Mouse (Mus musculus) midbrain, embryonic 16.5 days (tissue): ENCODE results near the gene Wap. TPM values are rescaled to one million over a fixed set of nuclear protein-coding genes. Genes with fewer than 3 reads are reported as not detected.

Source experiments
- ATAC-seq: fragments of 200-750 bp; cut with Nextera tagmentation; 2 replicates; pipeline ENCODE4 v1.8.0; 2017; ENCODE audit warnings: moderate TSS enrichment
- H3K27ac ChIP-seq: fragments of 300-500 bp; sonication (generic); 2 replicates; pipeline ENCODE4 v1.5.1; 2014; ENCODE audit warnings: mild to moderate bottlenecking, low read length, mixed read lengths
- H3K27me3 ChIP-seq: fragments of 300-500 bp; sonication (generic); 2 replicates; pipeline ENCODE4 v1.6.1; 2014; ENCODE audit warnings: low read depth, low read length, mixed read lengths; ENCODE audit not compliant: control insufficient read depth, insufficient read depth
- H3K36me3 ChIP-seq: fragments of 300-500 bp; sonication (generic); 2 replicates; pipeline ENCODE4 v1.6.1; 2014; ENCODE audit warnings: mild to moderate bottlenecking, low read length, moderate library complexity, mixed read lengths; ENCODE audit not compliant: control insufficient read depth, insufficient read depth
- H3K4me1 ChIP-seq: fragments of 300-500 bp; sonication (generic); 2 replicates; pipeline ENCODE4 v1.6.1; 2014; ENCODE audit warnings: mild to moderate bottlenecking, low read length, mixed read lengths; ENCODE audit not compliant: control insufficient read depth, insufficient read depth
- H3K4me2 ChIP-seq: fragments of 300-500 bp; sonication (generic); 2 replicates; pipeline ENCODE4 v1.6.1; 2014; ENCODE audit warnings: mild to moderate bottlenecking, low read length, mixed read lengths
- H3K4me3 ChIP-seq: fragments of 300-500 bp; sonication (generic); 2 replicates; pipeline ENCODE4 v1.5.1; 2014; ENCODE audit warnings: low read depth, mild to moderate bottlenecking, low read length, moderate library complexity, mixed read lengths
- H3K9ac ChIP-seq: fragments of 300-500 bp; sonication (generic); 2 replicates; pipeline ENCODE4 v1.6.1; 2014; ENCODE audit warnings: low read depth, low read length, mixed read lengths
- H3K9me3 ChIP-seq: fragments of 300-500 bp; sonication (generic); replicated peaks from 2 replicates; pipeline ENCODE4 v1.6.1; 2014; ENCODE audit warnings: mild to moderate bottlenecking, low read length, mixed read lengths; ENCODE audit not compliant: control insufficient read depth, poor library complexity, severe bottlenecking
- WGBS: fragments of 180-500 bp; shearing (Covaris S2); extraction: QIAGEN DNeasy Blood & Tissue Kit; methylation state at CpG from one replicate; pipeline ENCODE4 v1.1.7; 2014; 5-methylcytosine and 5-hydroxymethylcytosine counted together
- polyA plus RNA-seq: library from polyadenylated mRNA; unstranded; fragments of >200 nt; fragmentation: Nextera tagmentation; extraction: Ambion mirVana; gene quantifications from 2 replicates; pipeline ENCODE4 v1.2.1, GENCODE M21; 2015

Gene Wap
- polyA plus RNA-seq, 1 experiment from 2014 or later: not detected

DNA sequence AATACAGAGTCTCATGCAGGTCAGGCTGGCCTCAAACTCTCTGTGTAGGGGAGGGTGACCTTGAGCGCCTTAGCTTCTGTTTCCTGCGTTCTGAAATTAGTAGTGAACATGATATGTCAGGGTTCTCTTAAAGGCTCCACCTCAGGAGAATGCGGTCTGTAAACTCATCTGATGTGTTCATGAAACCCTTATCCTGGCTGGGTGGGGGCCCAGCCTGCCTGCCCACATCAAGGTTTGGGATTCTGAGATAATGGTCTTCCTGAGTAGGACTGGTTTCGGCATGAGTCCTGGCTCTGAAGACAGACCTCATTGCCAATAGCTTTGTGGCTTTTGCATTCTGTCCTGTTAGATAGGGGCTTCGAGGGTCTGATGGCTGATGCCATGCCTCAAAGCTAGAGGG, 43.1 kb downstream of the Wap start:
- Histone ChIP-seq H3K27me3 (no peaks in the 10 kb centered on the region), H3K4me1 (peaks cover 21% of the 10 kb centered on the region), H3K9ac (no peak overlapping the region), H3K4me2 (no peak overlapping the region), H3K4me3 (no peak overlapping the region), H3K9me3 (no peaks in the 10 kb centered on the region), H3K27ac (no peak overlapping the region), H3K36me3 (peaks cover 29% of the 10 kb centered on the region)
- ATAC-seq: no peak
- 90% methylated on average over 5 of the region's 5 CpGs for WGBS

- Histone ChIP-seq H3K9ac (no peak overlapping the region), H3K27me3 (no peaks in the 10 kb centered on the region), H3K9me3 (no peaks in the 10 kb centered on the region), H3K4me1 (peaks cover 20% of the 10 kb centered on the region), H3K4me3 (no peak overlapping the region), H3K36me3 (peaks cover 32% of the 10 kb centered on the region), H3K27ac (no peak overlapping the region; the same call in 1 of the 2 replicates), H3K4me2 (no peak overlapping the region)
- WGBS: 88% methylated on average over 6 of the region's 6 CpGs
- ATAC-seq: no peak
Observed at GRCm38 (mm10) chr11:6594845-6595244, 43.6 kb downstream of the Wap start.

- Histone ChIP-seq H3K27ac (no peak overlapping the region), H3K9ac (no peak overlapping the region), H3K27me3 (no peaks in the 10 kb centered on the region), H3K9me3 (no peaks in the 10 kb centered on the region), H3K4me2 (no peak overlapping the region), H3K4me1 (peaks cover 6% of the 10 kb centered on the region), H3K36me3 (peaks cover 34% of the 10 kb centered on the region), H3K4me3 (no peak overlapping the region)
- ATAC-seq: no peak
- WGBS: 75% methylated on average over 11 of the region's 11 CpGs
Observed at GRCm38 (mm10) chr11:6593406-6593805, 45.0 kb downstream of the Wap start.

DNA sequence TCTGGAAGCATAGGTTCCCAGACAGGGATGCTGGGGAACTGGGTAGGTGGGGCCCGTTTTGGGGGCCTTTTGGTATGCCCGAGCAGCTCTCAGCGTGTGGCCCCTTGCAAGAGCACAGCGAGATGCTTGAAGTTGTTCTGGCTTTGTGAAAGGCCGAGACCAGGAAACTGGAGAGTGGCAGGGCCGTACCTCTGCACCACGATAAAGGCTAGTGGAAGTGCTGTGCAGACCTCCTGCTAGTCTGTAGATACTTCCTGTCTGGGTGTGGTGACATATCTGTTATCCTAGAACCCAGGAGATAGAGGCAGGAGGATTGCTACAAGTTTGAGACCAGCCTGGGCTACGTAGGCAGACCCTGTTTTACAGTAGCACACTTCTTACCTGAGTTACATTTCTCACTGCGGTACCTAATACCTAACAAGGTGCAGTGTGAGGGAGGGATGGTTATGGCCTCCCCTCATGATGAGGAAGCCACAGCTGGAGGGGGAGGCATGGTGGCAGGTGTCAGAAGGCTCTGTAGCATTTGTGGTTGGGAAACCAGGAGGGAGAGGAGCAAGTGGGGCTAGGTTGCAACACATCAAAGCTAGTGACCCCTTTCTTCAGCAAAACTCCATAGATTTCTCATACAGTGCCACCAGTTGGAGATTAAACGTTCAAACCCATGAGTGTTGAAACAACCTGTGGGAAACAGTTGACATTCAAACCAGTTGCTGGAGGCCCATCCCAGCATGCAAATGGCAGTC, 47.3 kb downstream of the Wap start:
- H3K27ac ChIP-seq: no peak overlapping the region
- ATAC-seq: no peak
- H3K4me2 ChIP-seq: no peak overlapping the region
- H3K4me3 ChIP-seq: no peak overlapping the region
- no peaks in the 10 kb centered on the region for H3K9me3 ChIP-seq
- H3K27me3 ChIP-seq: no peaks in the 10 kb centered on the region
- H3K36me3 ChIP-seq: peaks cover 26% of the 10 kb centered on the region
- H3K4me1 ChIP-seq: no peaks in the 10 kb centered on the region
- no peak overlapping the region for H3K9ac ChIP-seq
- WGBS: 84% methylated on average over 10 of the region's 10 CpGs

DNA sequence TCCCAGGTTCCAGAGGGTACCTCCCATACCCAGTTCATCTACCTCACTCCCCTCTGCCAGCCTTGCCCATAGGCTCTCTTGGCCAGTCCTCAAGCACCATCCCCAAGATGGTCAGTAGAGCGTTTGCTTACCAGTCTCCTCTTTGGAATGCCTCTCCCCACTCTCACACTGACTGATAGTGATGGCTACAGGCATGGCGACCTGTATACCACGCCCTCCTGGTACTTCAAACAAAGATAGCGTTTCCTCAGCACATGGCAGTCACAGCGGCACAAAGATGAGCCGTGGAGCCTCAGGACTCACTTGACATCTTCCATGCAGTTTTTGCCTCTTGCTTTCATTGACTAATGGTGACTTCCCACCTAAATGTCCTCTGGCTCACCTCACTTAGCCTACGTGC, 48.6 kb downstream of the Wap start:
- no peak overlapping the region for H3K9ac ChIP-seq
- no peak for ATAC-seq
- peaks cover 29% of the 10 kb centered on the region for H3K36me3 ChIP-seq

GRCm38 (mm10) chr11:6588295-6588694, 50.1 kb downstream of the Wap start:
- Histone ChIP-seq H3K27me3 (no peaks in the 10 kb centered on the region), H3K4me1 (no peaks in the 10 kb centered on the region), H3K9ac (no peak overlapping the region), H3K36me3 (peaks cover 23% of the 10 kb centered on the region), H3K9me3 (no peaks in the 10 kb centered on the region), H3K27ac (no peak overlapping the region), H3K4me2 (no peak overlapping the region), H3K4me3 (no peak overlapping the region)
- ATAC-seq: no peak
- WGBS: 94% methylated on average over 7 of the region's 7 CpGs

More for the DNA sequence above, 48.6 kb downstream of the Wap start:
- no peaks in the 10 kb centered on the region for H3K9me3 ChIP-seq
- H3K4me2 ChIP-seq: no peak overlapping the region
- WGBS: 94% methylated on average over 7 of the region's 7 CpGs
- H3K4me1 ChIP-seq: no peaks in the 10 kb centered on the region
- no peak overlapping the region for H3K27ac ChIP-seq
- no peak overlapping the region for H3K4me3 ChIP-seq
- no peaks in the 10 kb centered on the region for H3K27me3 ChIP-seq

DNA sequence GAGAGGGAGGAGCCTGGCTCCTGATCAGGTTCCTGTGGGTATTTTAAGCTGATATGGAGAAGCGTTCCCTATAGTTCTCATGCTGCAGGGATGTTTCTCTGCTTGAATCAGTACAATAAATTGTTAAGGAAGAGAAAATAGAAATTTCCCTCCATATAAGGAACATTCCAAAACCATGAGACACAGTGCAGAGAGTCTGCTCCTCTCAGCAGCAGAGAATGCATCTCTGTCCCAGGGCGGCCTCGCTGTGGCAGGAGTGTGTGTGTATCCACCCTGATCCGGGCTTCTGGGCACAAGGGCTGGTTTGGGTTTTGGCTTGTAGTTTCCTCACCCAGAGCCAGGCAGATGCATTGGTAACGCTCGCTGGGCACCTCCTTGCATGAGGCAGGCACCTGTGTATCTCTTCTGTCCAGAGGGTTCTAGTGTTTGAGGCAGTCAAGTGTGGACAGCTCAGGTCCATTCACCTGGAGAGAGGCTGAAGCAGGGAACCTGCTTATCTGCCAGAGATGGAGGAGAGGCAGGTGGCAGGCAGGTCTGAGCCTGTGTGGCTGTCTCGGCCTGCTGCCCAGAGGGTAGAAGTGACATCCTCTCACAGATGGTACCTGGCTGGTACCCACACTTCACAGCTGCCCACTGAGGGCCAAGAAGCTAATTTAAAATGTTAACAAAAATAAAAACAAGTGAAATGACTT, 51.0 kb downstream of the Wap start:
- Histone ChIP-seq H3K27me3 (no peaks in the 10 kb centered on the region), H3K9ac (no peak overlapping the region), H3K4me3 (no peak overlapping the region), H3K27ac (no peak overlapping the region), H3K36me3 (peaks cover 19% of the 10 kb centered on the region), H3K4me2 (no peak overlapping the region), H3K9me3 (no peaks in the 10 kb centered on the region), H3K4me1 (no peaks in the 10 kb centered on the region)
- WGBS: 94% methylated on average over 7 of the region's 7 CpGs
- ATAC-seq: no peak

DNA sequence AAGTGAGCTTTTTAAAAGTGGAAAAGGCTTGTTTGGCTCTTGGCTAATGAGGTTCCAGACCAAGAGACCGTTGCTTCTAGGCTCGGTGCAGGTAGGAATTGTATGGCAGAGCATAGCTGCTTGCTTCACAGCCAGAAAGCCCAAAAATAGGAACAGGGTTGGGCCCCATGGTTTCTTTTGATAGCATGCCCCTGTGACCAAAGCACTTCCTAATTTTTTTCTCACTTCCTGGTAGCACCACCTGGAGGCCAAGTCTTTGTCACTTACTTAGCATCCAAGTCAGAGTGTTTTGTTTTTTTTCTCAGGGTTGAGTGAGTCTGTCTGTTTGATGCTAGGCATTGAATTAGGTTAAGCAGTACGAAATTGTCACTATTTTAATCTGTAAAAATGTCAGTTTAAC, 51.8 kb downstream of the Wap start:
- H3K27me3 ChIP-seq: no peaks in the 10 kb centered on the region
- no peak overlapping the region for H3K27ac ChIP-seq
- 90% methylated on average over 3 of the region's 3 CpGs for WGBS
- no peaks in the 10 kb centered on the region for H3K4me1 ChIP-seq
- H3K36me3 ChIP-seq: peaks cover 16% of the 10 kb centered on the region
- no peaks in the 10 kb centered on the region for H3K9me3 ChIP-seq
- no peak overlapping the region for H3K9ac ChIP-seq
- no peak overlapping the region for H3K4me2 ChIP-seq
- H3K4me3 ChIP-seq: no peak overlapping the region
- no peak for ATAC-seq

- WGBS: 87% methylated on average over 8 of the region's 8 CpGs
- H3K4me2 ChIP-seq: no peak overlapping the region
- H3K27ac ChIP-seq: no peak overlapping the region
- H3K9ac ChIP-seq: no peak overlapping the region
- no peaks in the 10 kb centered on the region for H3K9me3 ChIP-seq
- peaks cover 11% of the 10 kb centered on the region for H3K36me3 ChIP-seq
- ATAC-seq: no peak
- no peaks in the 10 kb centered on the region for H3K27me3 ChIP-seq
- no peaks in the 10 kb centered on the region for H3K4me1 ChIP-seq
- no peak overlapping the region for H3K4me3 ChIP-seq
Observed at GRCm38 (mm10) chr11:6585748-6586147, 52.7 kb downstream of the Wap start.
